Mouse (Mus musculus) megakaryocyte, embryonic 14.5 days (primary cell): ENCODE results near the gene Nt5dc2.

Source experiments
- FLI1 ChIP-seq: IDR thresholded peaks from 2 replicates; pipeline ENCODE4 v1.6.1; 2012; ENCODE audit warnings: low read length, inconsistent platforms, mixed read lengths
- GATA1 ChIP-seq: IDR thresholded peaks from 3 replicates; pipeline ENCODE4 v1.6.1; 2012; ENCODE audit warnings: mixed read lengths, low read length, inconsistent platforms, borderline replicate concordance

DNA sequence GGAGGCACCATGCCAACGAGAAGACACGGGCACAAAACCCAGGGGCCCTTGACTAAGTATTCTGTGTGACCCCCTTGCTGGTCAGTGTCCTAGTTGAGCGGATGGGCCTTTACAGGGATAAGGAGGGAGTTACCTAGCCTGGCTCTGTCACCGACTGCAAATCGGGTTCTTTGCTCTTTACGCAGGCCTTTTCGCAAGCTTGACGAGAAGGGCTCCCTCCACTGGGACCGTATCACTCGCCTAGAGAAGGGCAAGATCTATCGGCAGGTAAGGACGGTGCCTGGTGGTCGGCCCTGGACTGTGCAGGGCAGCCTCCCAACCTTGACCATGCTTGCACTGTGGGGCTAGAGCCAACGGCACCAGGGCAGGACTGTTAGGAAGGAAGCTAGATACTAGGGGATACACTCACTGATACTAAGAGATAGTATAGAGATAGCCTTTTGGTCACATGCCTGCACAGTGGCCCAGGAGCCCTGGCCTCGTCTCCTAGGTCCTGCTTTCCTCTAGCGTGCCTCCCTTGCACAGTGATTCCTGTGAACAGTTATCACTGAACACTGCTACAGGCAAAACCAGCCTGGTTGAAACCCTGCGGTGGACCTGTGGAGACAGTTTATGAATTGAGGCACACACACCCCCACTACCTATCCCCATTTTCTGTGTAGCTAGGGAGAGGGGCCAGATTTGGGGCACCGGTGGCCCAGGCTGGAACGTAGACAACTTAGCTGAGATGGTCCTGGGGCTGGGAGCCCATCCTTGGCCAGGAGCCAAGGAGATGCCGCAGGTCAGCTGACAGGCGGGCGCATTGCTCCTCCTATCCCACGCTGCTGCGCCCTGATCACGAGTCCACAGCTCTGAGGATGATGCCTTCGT is 5.8 kb downstream of the Nt5dc2 start:
- TF ChIP-seq GATA1 (no peak), FLI1 (no peak)
